Mouse (Mus musculus): ENCODE measurements around the gene Fer1l4. TPM values are rescaled to one million over a fixed set of nuclear protein-coding genes. Genes with fewer than 3 reads are reported as not detected.

The Fer1l4 gene
- polyA plus RNA-seq, 1 experiment from 2014 or later = not detected

Other genes with a start within 250 kb of the Fer1l4 start
- 5.6 and 6.8 TPM in 2 replicates for gene BC029722, start 233.5 kb downstream of the Fer1l4 start, polyA plus RNA-seq (2014; fragmentation: Nextera tagmentation; extraction: Ambion mirVana)
- 243 and 253 TPM in 2 replicates for gene Eif6, start 226.0 kb downstream of the Fer1l4 start, polyA plus RNA-seq (2014; fragmentation: Nextera tagmentation; extraction: Ambion mirVana)
- 0.13 and 0.30 TPM in 2 replicates for gene Fam83c, start 218.1 kb downstream of the Fer1l4 start, polyA plus RNA-seq (2014; fragmentation: Nextera tagmentation; extraction: Ambion mirVana)
- gene Uqcc1, start 122.6 kb downstream of the Fer1l4 start, polyA plus RNA-seq (2014; fragmentation: Nextera tagmentation; extraction: Ambion mirVana) = 76.1 and 83.4 TPM in 2 replicates
- gene Gm15557, start 112.2 kb downstream of the Fer1l4 start, polyA plus RNA-seq (2014; fragmentation: Nextera tagmentation; extraction: Ambion mirVana) = not detected in 2 replicates
- gene Gdf5, start 107.6 kb downstream of the Fer1l4 start, polyA plus RNA-seq (2014; fragmentation: Nextera tagmentation; extraction: Ambion mirVana) = 0.19 and 0.30 TPM in 2 replicates
- gene Cep250, start 96.5 kb downstream of the Fer1l4 start, polyA plus RNA-seq (2014; fragmentation: Nextera tagmentation; extraction: Ambion mirVana) = 20.9 and 23.3 TPM in 2 replicates
- gene 6430550D23Rik, start 45.0 kb downstream of the Fer1l4 start, polyA plus RNA-seq (2014; fragmentation: Nextera tagmentation; extraction: Ambion mirVana) = 1.6 and 2.8 TPM in 2 replicates
- gene Ergic3, start 44.9 kb downstream of the Fer1l4 start, polyA plus RNA-seq (2014; fragmentation: Nextera tagmentation; extraction: Ambion mirVana) = 146 and 166 TPM in 2 replicates
- gene Spag4, start 12.2 kb upstream of the Fer1l4 start, polyA plus RNA-seq (2014; fragmentation: Nextera tagmentation; extraction: Ambion mirVana) = 4.1 and 4.7 TPM in 2 replicates
- 55.8 and 62.5 TPM in 2 replicates for gene Cpne1, start 59.0 kb upstream of the Fer1l4 start, polyA plus RNA-seq (2014; fragmentation: Nextera tagmentation; extraction: Ambion mirVana)
- 20.0 and 31.5 TPM in 2 replicates for gene Rbm12, start 59.0 kb upstream of the Fer1l4 start, polyA plus RNA-seq (2014; fragmentation: Nextera tagmentation; extraction: Ambion mirVana)
- gene Gm28036, start 74.1 kb upstream of the Fer1l4 start, polyA plus RNA-seq (2014; fragmentation: Nextera tagmentation; extraction: Ambion mirVana) = 10.8 and 12.1 TPM in 2 replicates
- 371 and 439 TPM in 2 replicates for gene Romo1, start 91.1 kb upstream of the Fer1l4 start, polyA plus RNA-seq (2014; fragmentation: Nextera tagmentation; extraction: Ambion mirVana)
- gene Nfs1, start 91.2 kb upstream of the Fer1l4 start, polyA plus RNA-seq (2014; fragmentation: Nextera tagmentation; extraction: Ambion mirVana) = 87.5 and 91.4 TPM in 2 replicates
- gene Rbm39, start 127.3 kb upstream of the Fer1l4 start, polyA plus RNA-seq (2014; fragmentation: Nextera tagmentation; extraction: Ambion mirVana) = 485 and 514 TPM in 2 replicates
- 33.8 and 42.9 TPM in 2 replicates for gene Phf20, start 143.5 kb upstream of the Fer1l4 start, polyA plus RNA-seq (2014; fragmentation: Nextera tagmentation; extraction: Ambion mirVana)

All from liver, embryonic 11.5 days (tissue).